11 mouse cellular contexts compared by ENCODE assay signal in genomic region chr1:133307318-133307717, GRCm38 (mm10). TPM values are rescaled to one million over a fixed set of nuclear protein-coding genes. Genes with fewer than 3 reads are reported as not detected.
DNase-seq lines count a peak whose midpoint lies in the region; ATAC-seq and TF ChIP-seq lines count a peak whose summit lies in the region.
"Had no signal": no experiment of that assay in that cellular context is flagged by ENCODE, and none has a peak within 500 bp of the region (broad histone marks: within the 10 kb centered on the region; RNA-seq: fewer than 3 reads in every experiment).

No protein-coding gene starts in this region.

- no peak overlapping the region for H3K27ac ChIP-seq in kidney, embryonic 15.5 days
- H3K27ac ChIP-seq in lung, postnatal 0 days (ENCODE audit: low read length), result no peak overlapping the region
- H3K27ac ChIP-seq: embryonic facial prominence, embryonic 13.5 days; limb, embryonic 12.5 days; stomach, embryonic 15.5 days had no signal

- H3K9ac ChIP-seq in kidney, embryonic 15.5 days, result no peak overlapping the region
- no peak overlapping the region for H3K9ac ChIP-seq in lung, postnatal 0 days (replicated peaks; ENCODE audit: low read depth)
- H3K9ac ChIP-seq: embryonic facial prominence, embryonic 13.5 days; limb, embryonic 12.5 days; stomach, embryonic 15.5 days had no signal

- TF ChIP-seq CTCF in lung, postnatal 0 days (IDR thresholded peaks at IDR 0.05), result peak; percentile 79

- peak; percentile 53 for DNase-seq in kidney, adult 18-20 months
- peak; percentile 82 for DNase-seq in ES-CJ7 (ENCODE audit: low read depth, low spot score)
- DNase-seq in cerebellum, adult 11-12 months, result peak; percentile 25
- DNase-seq in forelimb bud, embryonic 11.5 days (ENCODE audit: low read depth, low spot score), result peak; percentile 69
- DNase-seq in lung, postnatal 0 days (ENCODE audit: low spot score), result peak; percentile 80
- DNase-seq in retina, postnatal 7 days (ENCODE audit: low read depth, low spot score), result peak; percentile 64

- H3K4me3 ChIP-seq in kidney, embryonic 15.5 days (replicated peaks), result no peak overlapping the region
- H3K4me3 ChIP-seq in lung, postnatal 0 days (ENCODE audit: low read depth, low read length), result no peak overlapping the region
- H3K4me3 ChIP-seq: embryonic facial prominence, embryonic 13.5 days; limb, embryonic 12.5 days; stomach, embryonic 15.5 days had no signal

- no peak for TF ChIP-seq EP300 in lung, postnatal 0 days (IDR thresholded peaks at IDR 0.05)

- H3K27me3 ChIP-seq in kidney, embryonic 15.5 days, result no peaks in the 10 kb centered on the region
- no peaks in the 10 kb centered on the region for H3K27me3 ChIP-seq in lung, postnatal 0 days (replicated peaks; ENCODE audit: insufficient read depth, low read length)
- H3K27me3 ChIP-seq: embryonic facial prominence, embryonic 13.5 days; limb, embryonic 12.5 days; stomach, embryonic 15.5 days had no signal

- H3K36me3 ChIP-seq in kidney, embryonic 15.5 days, result no peaks in the 10 kb centered on the region
- no peaks in the 10 kb centered on the region for H3K36me3 ChIP-seq in lung, postnatal 0 days (ENCODE audit: insufficient read depth, low read length)
- H3K36me3 ChIP-seq: embryonic facial prominence, embryonic 13.5 days; limb, embryonic 12.5 days; stomach, embryonic 15.5 days had no signal

- no peak for ATAC-seq in kidney, embryonic 15.5 days (replicated peaks; ENCODE audit: low FRiP score)
- ATAC-seq in lung, postnatal 0 days, result no peak
- ATAC-seq in frontal cortex, adult (ENCODE audit: low TSS enrichment), result no peak

- WGBS in kidney, embryonic 15.5 days, result 21% methylated on average over 6 of the region's 6 CpGs
- 10% methylated on average over 6 of the region's 6 CpGs for WGBS in lung, postnatal 0 days

- no peak overlapping the region for H3K4me2 ChIP-seq in kidney, embryonic 15.5 days
- no peak overlapping the region for H3K4me2 ChIP-seq in lung, postnatal 0 days (replicated peaks; ENCODE audit: low read depth, low read length)
- H3K4me2 ChIP-seq: embryonic facial prominence, embryonic 13.5 days; limb, embryonic 12.5 days; stomach, embryonic 15.5 days had no signal

- H3K4me1 ChIP-seq in kidney, embryonic 15.5 days, result peaks cover 33% of the 10 kb centered on the region
- H3K4me1 ChIP-seq in lung, postnatal 0 days (ENCODE audit: insufficient read depth, low read depth, low read length), result 0 out of 2 replicates have a peak, but pooled peaks cover 5% of the 10 kb centered on the region
- H3K4me1 ChIP-seq: limb, embryonic 12.5 days had no signal

- H3K9me3 ChIP-seq in kidney, embryonic 15.5 days (replicated peaks), result no peaks in the 10 kb centered on the region
- H3K9me3 ChIP-seq in lung, postnatal 0 days (ENCODE audit: low read length), result no peaks in the 10 kb centered on the region
- H3K9me3 ChIP-seq: embryonic facial prominence, embryonic 13.5 days; limb, embryonic 12.5 days; stomach, embryonic 15.5 days had no signal

RNA-seq across cellular contexts. Expression of gene Golt1a, which starts 2.3 kb away (rescaled TPM):
- polyA plus RNA-seq in kidney, embryonic 15.5 days (2015; fragmentation: Nextera tagmentation; extraction: Ambion mirVana), result 4.5 and 5.2 TPM in 2 replicates
- 0.26 and 1.2 TPM in 2 replicates for polyA plus RNA-seq in lung, postnatal 0 days (2015; fragmentation: Nextera tagmentation; extraction: Ambion mirVana)
- polyA plus RNA-seq: embryonic facial prominence, embryonic 13.5 days; limb, embryonic 12.5 days had no signal

RNA-seq across cellular contexts. Expression of gene Kiss1, which starts 14.4 kb away (rescaled TPM):
- polyA plus RNA-seq in kidney, embryonic 15.5 days (2015; fragmentation: Nextera tagmentation; extraction: Ambion mirVana), result not detected in 2 replicates
- polyA plus RNA-seq in lung, postnatal 0 days (2015; fragmentation: Nextera tagmentation; extraction: Ambion mirVana), result 15.2 and 19.2 TPM in 2 replicates
- polyA plus RNA-seq: embryonic facial prominence, embryonic 13.5 days; limb, embryonic 12.5 days; stomach, embryonic 15.5 days had no signal

RNA-seq across cellular contexts. Expression of gene Ren1, which starts 43.0 kb away (rescaled TPM):
- polyA plus RNA-seq in kidney, embryonic 15.5 days (2015; fragmentation: Nextera tagmentation; extraction: Ambion mirVana), result 251 and 332 TPM in 2 replicates
- polyA plus RNA-seq in lung, postnatal 0 days (2015; fragmentation: Nextera tagmentation; extraction: Ambion mirVana), result 0.61 and 1.3 TPM in 2 replicates
- polyA plus RNA-seq: limb, embryonic 12.5 days had no signal

RNA-seq across cellular contexts. Expression of gene Etnk2, which starts 56.1 kb away (rescaled TPM):
- 3.3 and 4.0 TPM in 2 replicates for polyA plus RNA-seq in kidney, embryonic 15.5 days (2015; fragmentation: Nextera tagmentation; extraction: Ambion mirVana)
- polyA plus RNA-seq in lung, postnatal 0 days (2015; fragmentation: Nextera tagmentation; extraction: Ambion mirVana), result 0.77 and 0.81 TPM in 2 replicates

Comparison
In these comparisons a context has a peak if more than half of its experiments do, and no peak if none do; other contexts are left out.
1. DNase-seq: peak in every context shown above with its lines; median percentile 82 in ES-CJ7; 80 in lung, postnatal 0 days; 69 in forelimb bud, embryonic 11.5 days; 64 in retina, postnatal 7 days; 53 in kidney, adult 18-20 months; 25 in cerebellum, adult 11-12 months.
2. RNA of gene Kiss1, which starts 14.4 kb away (polyA plus RNA-seq): 15.2 to 19.2 TPM in lung, postnatal 0 days; not detected in kidney, embryonic 15.5 days; every median in the first group is over 10 times any median in the second.
3. RNA of gene Ren1, which starts 43.0 kb away (polyA plus RNA-seq): 251 to 332 TPM in kidney, embryonic 15.5 days; 0.61 to 1.3 TPM in lung, postnatal 0 days; every median in the first group is over 100 times any median in the second.